Comparison of ENCODE assay signal across 26 mouse cellular contexts in the genomic region with DNA sequence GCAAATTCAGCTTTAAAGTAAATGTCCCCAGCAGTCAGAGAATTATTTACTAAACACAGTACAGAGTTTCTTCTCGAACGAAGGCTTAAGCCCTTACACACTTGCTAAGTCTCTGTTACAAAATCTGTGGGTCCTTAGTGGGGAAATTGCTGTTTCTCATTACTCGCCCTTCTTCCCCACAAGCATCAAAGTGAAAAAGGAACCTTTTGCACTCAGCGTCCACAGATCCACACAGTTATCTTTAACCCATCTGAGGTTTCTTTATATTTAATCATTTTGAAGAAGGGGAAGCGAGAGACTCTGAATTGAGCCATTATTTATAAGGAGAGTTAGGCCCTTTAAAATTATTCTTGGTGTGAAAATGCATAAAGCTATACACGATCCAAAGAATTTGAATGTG.
DNase-seq lines count a peak whose midpoint lies in the region; ATAC-seq lines count a peak whose summit lies in the region.
"Had no signal": no experiment of that assay in that cellular context is flagged by ENCODE, and none has a peak within 500 bp of the region (broad histone marks: within the 10 kb centered on the region; RNA-seq: fewer than 3 reads in every experiment).

No protein-coding gene starts in this region.

- no peak overlapping the region for H3K4me2 ChIP-seq in kidney, embryonic 15.5 days
- H3K4me2 ChIP-seq in hindbrain, embryonic 14.5 days (replicated peaks): no peak overlapping the region
- H3K4me2 ChIP-seq: embryonic facial prominence, embryonic 13.5 days; embryonic facial prominence, embryonic 15.5 days; forebrain, embryonic 12.5 days had no signal

- no peak overlapping the region for H3K27ac ChIP-seq in kidney, embryonic 15.5 days
- H3K27ac ChIP-seq in hindbrain, embryonic 14.5 days: no peak overlapping the region
- H3K27ac ChIP-seq: embryonic facial prominence, embryonic 13.5 days; embryonic facial prominence, embryonic 15.5 days; forebrain, embryonic 10.5 days; forebrain, embryonic 12.5 days had no signal

- no peaks in the 10 kb centered on the region for H3K36me3 ChIP-seq in kidney, embryonic 15.5 days
- no peaks in the 10 kb centered on the region for H3K36me3 ChIP-seq in hindbrain, embryonic 14.5 days (replicated peaks; ENCODE audit: control insufficient read depth, insufficient read depth)
- H3K36me3 ChIP-seq: embryonic facial prominence, embryonic 13.5 days; embryonic facial prominence, embryonic 15.5 days; forebrain, embryonic 10.5 days; forebrain, embryonic 12.5 days had no signal

- H3K27me3 ChIP-seq in kidney, embryonic 15.5 days: no peaks in the 10 kb centered on the region
- H3K27me3 ChIP-seq in hindbrain, embryonic 14.5 days (ENCODE audit: control insufficient read depth, insufficient read depth, low read length): no peaks in the 10 kb centered on the region
- H3K27me3 ChIP-seq: embryonic facial prominence, embryonic 13.5 days; embryonic facial prominence, embryonic 15.5 days; forebrain, embryonic 12.5 days; Patski had no signal

- H3K4me1 ChIP-seq in kidney, embryonic 15.5 days: no peaks in the 10 kb centered on the region
- H3K4me1 ChIP-seq in hindbrain, embryonic 14.5 days (replicated peaks; ENCODE audit: control insufficient read depth, insufficient read depth, low read length): no peaks in the 10 kb centered on the region
- H3K4me1 ChIP-seq: embryonic facial prominence, embryonic 15.5 days; forebrain, embryonic 10.5 days; forebrain, embryonic 12.5 days had no signal

- WGBS in kidney, embryonic 15.5 days: 73% methylated on average over 6 of the region's 6 CpGs
- 82% methylated on average over 6 of the region's 6 CpGs for WGBS in hindbrain, embryonic 14.5 days

- DNase-seq in 416B (ENCODE audit: low read depth) (peak; percentile 22), A20 (ENCODE audit: low read depth, low spot score) (peak; percentile 41)
- DNase-seq in lung, postnatal 36 days: no peak
- no peak for DNase-seq in hindbrain, embryonic 14.5 days (ENCODE audit: low spot score)
- DNase-seq: adrenal gland, adult 8-10 months; adrenal gland, postnatal 14 days; adrenal gland, postnatal 36 days; cerebellum, adult 11-12 months; cerebellum, adult 2 months; cerebellum, adult 9-10 months; cerebellum, postnatal 10 days; cerebellum, postnatal 25 days; embryo, embryonic 11 days had no signal

- no peak overlapping the region for H3K4me3 ChIP-seq in kidney, embryonic 15.5 days (replicated peaks)
- no peak overlapping the region for H3K4me3 ChIP-seq in hindbrain, embryonic 14.5 days (replicated peaks; ENCODE audit: low read length)
- H3K4me3 ChIP-seq: embryonic facial prominence, embryonic 13.5 days; embryonic facial prominence, embryonic 15.5 days; erythroblast, embryonic 14.5 days; forebrain, embryonic 10.5 days; forebrain, embryonic 12.5 days had no signal

- ATAC-seq in common myeloid progenitor, adult 5-6 weeks (replicated peaks; ENCODE audit: low read depth, poor library complexity, severe bottlenecking): peak; percentile 64
- peak; percentile 54 for ATAC-seq in megakaryocyte, adult 5-6 weeks (ENCODE audit: poor library complexity, severe bottlenecking)
- ATAC-seq in kidney, embryonic 15.5 days (replicated peaks; ENCODE audit: low FRiP score): no peak
- ATAC-seq in hindbrain, embryonic 14.5 days (ENCODE audit: low FRiP score): no peak
- ATAC-seq in megakaryocyte-erythroid progenitor cell, adult 5-6 weeks (replicated peaks; ENCODE audit: low FRiP score, low TSS enrichment, poor library complexity, severe bottlenecking): no peak
- ATAC-seq: activated CD4-positive, CD25-positive, alpha-beta regulatory T cell, adult 4 months; forebrain, embryonic 14.5 days; forebrain, embryonic 16.5 days; Patski had no signal

- H3K9me3 ChIP-seq in kidney, embryonic 15.5 days (replicated peaks): no peaks in the 10 kb centered on the region
- H3K9me3 ChIP-seq in hindbrain, embryonic 14.5 days (ENCODE audit: control insufficient read depth, low read length): no peaks in the 10 kb centered on the region
- H3K9me3 ChIP-seq: embryonic facial prominence, embryonic 13.5 days; embryonic facial prominence, embryonic 15.5 days; forebrain, embryonic 10.5 days; forebrain, embryonic 12.5 days had no signal

- H3K9ac ChIP-seq in kidney, embryonic 15.5 days: no peak overlapping the region
- no peak overlapping the region for H3K9ac ChIP-seq in hindbrain, embryonic 14.5 days
- H3K9ac ChIP-seq: embryonic facial prominence, embryonic 13.5 days; embryonic facial prominence, embryonic 15.5 days; forebrain, embryonic 12.5 days had no signal

Comparison
In these comparisons a context has a peak if more than half of its experiments do, and no peak if none do; other contexts are left out.
1. DNase-seq: peak in 416B (single experiment) and A20 (single experiment); none in lung, postnatal 36 days (single experiment) and hindbrain, embryonic 14.5 days (single experiment).
2. ATAC-seq: peak in common myeloid progenitor, adult 5-6 weeks (single experiment) and megakaryocyte, adult 5-6 weeks (single experiment); none in kidney, embryonic 15.5 days (single experiment), hindbrain, embryonic 14.5 days (single experiment) and megakaryocyte-erythroid progenitor cell, adult 5-6 weeks (single experiment).